In the genomic region with DNA sequence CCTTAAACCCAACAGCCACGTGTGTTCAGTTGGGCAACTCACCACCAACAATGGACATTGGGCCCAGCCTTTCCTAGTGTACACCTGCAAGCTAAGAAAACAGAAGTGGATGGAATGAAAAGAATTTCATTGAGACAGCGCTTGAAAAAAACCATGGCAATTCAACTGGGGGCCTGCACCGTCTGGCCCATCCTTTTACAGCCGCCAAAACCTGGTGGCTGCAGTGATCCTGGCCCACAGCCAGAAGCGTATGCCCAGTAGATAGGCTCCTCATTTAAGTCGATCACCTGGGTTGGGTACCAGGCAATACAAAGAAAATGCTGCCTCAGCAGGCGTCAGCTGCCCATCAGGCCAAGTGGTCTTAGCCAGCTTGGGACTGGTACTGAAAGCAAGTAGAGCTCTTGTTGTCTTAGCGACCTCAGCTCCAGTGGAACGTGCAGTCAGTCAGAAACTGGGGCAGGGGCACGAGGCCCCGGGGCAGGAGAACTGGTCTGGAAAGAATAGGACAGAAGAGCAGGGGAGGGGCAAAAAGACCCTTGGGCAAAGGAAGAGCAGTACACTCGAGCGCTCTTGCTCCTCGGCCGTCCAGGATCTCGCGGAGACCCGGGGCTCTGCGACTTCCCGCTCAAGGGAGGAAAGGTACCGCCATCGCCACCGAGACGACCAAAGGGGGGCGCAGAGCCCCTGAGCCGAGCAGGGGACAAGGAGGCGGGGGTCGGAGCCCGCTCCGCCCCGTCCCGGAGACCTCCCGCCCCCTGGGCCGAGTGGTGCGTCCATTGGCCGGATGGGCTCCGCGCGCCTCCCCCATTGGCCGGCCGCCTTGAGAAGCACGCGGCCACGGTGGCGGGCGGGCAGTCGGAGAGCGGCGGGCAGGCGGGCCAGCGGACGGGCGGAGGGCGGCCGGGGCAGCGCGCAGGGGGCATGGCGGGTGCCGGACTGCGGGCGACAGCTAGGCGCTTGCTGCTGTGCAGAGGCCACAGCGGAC, we compare ENCODE assay signal across 8 mouse cellular contexts. TPM values are rescaled to one million over a fixed set of nuclear protein-coding genes. Genes with fewer than 3 reads are reported as not detected.
A peak's percentile ranks its signal among the peaks of the same experiment; 100 is the strongest.
DNase-seq lines count a peak whose midpoint lies in the region; ATAC-seq and TF ChIP-seq lines count a peak whose summit lies in the region.

Nt5dc2 (plus strand) TSS at position 818 of the 985 bp plus-strand sequence.

- peaks cover 13% of the 10 kb centered on the region for H3K36me3 ChIP-seq in heart, embryonic 14.5 days (ENCODE audit: control insufficient read depth, insufficient read depth, low read length)
- H3K36me3 ChIP-seq in lung, embryonic 15.5 days = peaks cover 9% of the 10 kb centered on the region

- H3K9ac ChIP-seq in heart, embryonic 14.5 days (ENCODE audit: low read length) = peak within 1 kb of the TSS; percentile 93
- peak within 1 kb of the TSS; percentile 99 for H3K9ac ChIP-seq in lung, embryonic 15.5 days

- H3K9me3 ChIP-seq in heart, embryonic 14.5 days (ENCODE audit: control insufficient read depth, low read length) = no peaks in the 10 kb centered on the region
- H3K9me3 ChIP-seq in lung, embryonic 15.5 days = no peaks in the 10 kb centered on the region

- peaks cover 27 to 39% of the 10 kb centered on the region in 2 experiments for H3K4me1 ChIP-seq in heart, embryonic 14.5 days (ENCODE audit: control insufficient read depth in 2 of 2, insufficient read depth in 2 of 2, low read length in 2 of 2)
- H3K4me1 ChIP-seq in lung, embryonic 15.5 days = peaks cover 58% of the 10 kb centered on the region
- H3K4me1 ChIP-seq in olfactory bulb, adult 2 months (ENCODE audit: control insufficient read depth, insufficient read depth, low read length) = peaks cover 37% of the 10 kb centered on the region

- DNase-seq in CD4-positive, CD25-positive, alpha-beta regulatory T cell, adult 2 months (ENCODE audit: low read depth, low spot score) = peak; percentile 76
- DNase-seq in adrenal gland, postnatal 36 days = peak; percentile 94 to 95
- peak; percentile 92 to 96 for DNase-seq in kidney, postnatal 25 days
- peak; percentile 85 to 88 for DNase-seq in thymus, postnatal 10 days (ENCODE audit: low spot score in 2 of 2)

- no peak for TF ChIP-seq CTCF in olfactory bulb, adult 2 months (IDR thresholded peaks at IDR 0.05; ENCODE audit: insufficient read depth, low read depth, low read length)

- H3K4me2 ChIP-seq in heart, embryonic 14.5 days (ENCODE audit: low read length) = peak within 1 kb of the TSS; percentile 84
- H3K4me2 ChIP-seq in lung, embryonic 15.5 days = peak within 1 kb of the TSS; percentile 79

- peak within 1 kb of the TSS; percentile 83 to 84 for H3K27ac ChIP-seq in heart, embryonic 14.5 days (replicated peaks in 1 of 2; ENCODE audit: control insufficient read depth in 1 of 2, insufficient read depth in 1 of 2, low read depth in 2 of 2, low read length in 2 of 2)
- H3K27ac ChIP-seq in lung, embryonic 15.5 days = peak within 1 kb of the TSS; percentile 96
- no peak within 1 kb of the TSS for H3K27ac ChIP-seq in olfactory bulb, adult 2 months (ENCODE audit: insufficient read depth, low read depth, low read length)

- TF ChIP-seq POLR2A in olfactory bulb, adult 2 months (IDR thresholded peaks at IDR 0.05; ENCODE audit: insufficient read depth, low read depth, low read length) = no peak

- H3K4me3 ChIP-seq in heart, embryonic 14.5 days (ENCODE audit: control insufficient read depth in 1 of 2, insufficient read depth in 1 of 2, low read depth in 1 of 2, low read length in 2 of 2) = peak within 1 kb of the TSS; percentile 74 to 88
- peak within 1 kb of the TSS; percentile 91 for H3K4me3 ChIP-seq in lung, embryonic 15.5 days
- peak within 1 kb of the TSS; percentile 51 for H3K4me3 ChIP-seq in olfactory bulb, adult 2 months (ENCODE audit: insufficient read depth, low read depth, low read length)

- peak; percentile 67 for ATAC-seq in erythroid progenitor cell, adult 5-6 weeks (replicated peaks; ENCODE audit: low FRiP score, poor library complexity, severe bottlenecking)
- ATAC-seq in heart, embryonic 14.5 days (ENCODE audit: insufficient number of reproducible peaks, insufficient read depth, low FRiP score, low read depth) = peak; percentile 80
- ATAC-seq in lung, embryonic 15.5 days (ENCODE audit: borderline replicate concordance, extremely low read depth, low FRiP score, low TSS enrichment) = peak; percentile 82

- WGBS in heart, embryonic 14.5 days = 3% methylated on average over 57 of the region's 63 CpGs
- WGBS in lung, embryonic 15.5 days = 4% methylated on average over 61 of the region's 63 CpGs
- WGBS in olfactory bulb, adult 2 months = 7% methylated on average over 63 of the region's 63 CpGs

- H3K27me3 ChIP-seq in heart, embryonic 14.5 days (ENCODE audit: control insufficient read depth, insufficient read depth, low read length) = no peaks in the 10 kb centered on the region
- no peaks in the 10 kb centered on the region for H3K27me3 ChIP-seq in lung, embryonic 15.5 days

RNA-seq across cellular contexts. Expression of gene Nt5dc2, which starts in this region (rescaled TPM):
- 10 to 100 TPM; 24.0 to 29.3 TPM for total RNA-seq in adrenal gland, postnatal 36 days (2021)
- 10.9 and 25.2 TPM in 2 replicates for total RNA-seq in erythroid progenitor cell, adult 5-6 weeks (2015; ENCODE audit: low replicate concordance)
- 9.9 and 11.0 TPM in 2 replicates for total RNA-seq in erythroid progenitor cell, adult 5-6 weeks (2017; ENCODE audit: low replicate concordance)
- 329 and 341 TPM in 2 replicates for polyA plus RNA-seq in heart, embryonic 14.5 days (2014; fragmentation: Nextera tagmentation; extraction: Ambion mirVana)
- 451 and 472 TPM in 2 replicates for polyA plus RNA-seq in lung, embryonic 15.5 days (2015; fragmentation: Nextera tagmentation; extraction: Ambion mirVana)
- polyA plus RNA-seq in olfactory bulb, adult 2 months (2012; ENCODE audit: insufficient read depth, insufficient read length, low replicate concordance, missing spikeins) = not detected in 2 replicates

Comparison
In these comparisons a context has a peak if more than half of its experiments do, and no peak if none do; other contexts are left out.
1. RNA of gene Nt5dc2 (polyA plus RNA-seq): 451 to 472 TPM in lung, embryonic 15.5 days and 329 to 341 TPM in heart, embryonic 14.5 days; not detected in olfactory bulb, adult 2 months; every median in the first group is over 100 times any median in the second.
2. Peak in every context shown above with its lines, with median percentiles within 50 percentile points of each other: DNase-seq, ATAC-seq and H3K4me3 ChIP-seq.